Mouse (Mus musculus) gonadal fat pad, adult 2 months (tissue): Measurements from ENCODE around the gene Gm42715. TPM values are rescaled to one million over a fixed set of nuclear protein-coding genes. Genes with fewer than 3 reads are reported as not detected.

Source experiments
- polyA plus RNA-seq: library from polyadenylated mRNA; depleted of rRNA; stranded (reverse); fragments of >200 nt; gene quantifications from 2 replicates; pipeline ENCODE4 v1.2.3, GENCODE M21; 2012; rRNA removed

Gm42715 gene
- polyA plus RNA-seq, 1 experiment = 8.9 TPM

Other genes with a start within 250 kb of the Gm42715 start
- gene Sephs2, start 245.5 kb upstream of the Gm42715 start, polyA plus RNA-seq = 21.3 and 22.8 TPM in 2 replicates
- gene Itgal, start 223.3 kb upstream of the Gm42715 start, polyA plus RNA-seq = 3.0 and 3.4 TPM in 2 replicates
- 22.5 and 22.7 TPM in 2 replicates for gene Zfp768, start 174.0 kb upstream of the Gm42715 start, polyA plus RNA-seq
- gene Zfp747, start 143.5 kb upstream of the Gm42715 start, polyA plus RNA-seq = 8.7 and 9.4 TPM in 2 replicates
- gene 9130019O22Rik, start 132.4 kb upstream of the Gm42715 start, polyA plus RNA-seq = 5.8 and 6.4 TPM in 2 replicates
- gene E430018J23Rik, start 126.0 kb upstream of the Gm42715 start, polyA plus RNA-seq = 11.9 and 12.0 TPM in 2 replicates
- gene Zfp764, start 112.8 kb upstream of the Gm42715 start, polyA plus RNA-seq = 5.6 and 5.9 TPM in 2 replicates
- 18.1 and 22.4 TPM in 2 replicates for gene Zfp688, start 97.5 kb upstream of the Gm42715 start, polyA plus RNA-seq
- 3.5 and 4.2 TPM in 2 replicates for gene Zfp689, start 70.4 kb upstream of the Gm42715 start, polyA plus RNA-seq
- 52.6 and 58.8 TPM in 2 replicates for gene Prr14, start 60.0 kb upstream of the Gm42715 start, polyA plus RNA-seq
- gene Fbrs, start 40.4 kb upstream of the Gm42715 start, polyA plus RNA-seq = 15.3 and 27.5 TPM in 2 replicates
- 14.9 and 16.8 TPM in 2 replicates for gene Srcap, start 7.6 kb upstream of the Gm42715 start, polyA plus RNA-seq
- gene Tmem265, start 41.8 kb downstream of the Gm42715 start, polyA plus RNA-seq = 0.18 TPM in 1 of 2 replicates, not detected in the other
- gene Phkg2, start 53.8 kb downstream of the Gm42715 start, polyA plus RNA-seq = 65.7 and 72.1 TPM in 2 replicates
- 16.9 and 18.8 TPM in 2 replicates for gene Ccdc189, start 69.0 kb downstream of the Gm42715 start, polyA plus RNA-seq
- 29.2 and 32.8 TPM in 2 replicates for gene Rnf40, start 69.2 kb downstream of the Gm42715 start, polyA plus RNA-seq
- gene Zfp629, start 96.2 kb downstream of the Gm42715 start, polyA plus RNA-seq = 14.6 and 18.1 TPM in 2 replicates
- gene Bcl7c, start 189.3 kb downstream of the Gm42715 start, polyA plus RNA-seq = 21.2 and 30.4 TPM in 2 replicates
- 21.0 and 35.9 TPM in 2 replicates for gene Ctf1, start 193.2 kb downstream of the Gm42715 start, polyA plus RNA-seq
- gene Ctf2, start 212.6 kb downstream of the Gm42715 start, polyA plus RNA-seq = not detected in 2 replicates
- 25.7 and 26.8 TPM in 2 replicates for gene Fbxl19, start 225.0 kb downstream of the Gm42715 start, polyA plus RNA-seq